Mouse (Mus musculus): ENCODE measurements around the gene Tmem247. TPM values are rescaled to one million over a fixed set of nuclear protein-coding genes. Genes with fewer than 3 reads are reported as not detected.

Tmem247 gene
- total RNA-seq, 2 experiments from 2014 or later, result not detected

DNA sequence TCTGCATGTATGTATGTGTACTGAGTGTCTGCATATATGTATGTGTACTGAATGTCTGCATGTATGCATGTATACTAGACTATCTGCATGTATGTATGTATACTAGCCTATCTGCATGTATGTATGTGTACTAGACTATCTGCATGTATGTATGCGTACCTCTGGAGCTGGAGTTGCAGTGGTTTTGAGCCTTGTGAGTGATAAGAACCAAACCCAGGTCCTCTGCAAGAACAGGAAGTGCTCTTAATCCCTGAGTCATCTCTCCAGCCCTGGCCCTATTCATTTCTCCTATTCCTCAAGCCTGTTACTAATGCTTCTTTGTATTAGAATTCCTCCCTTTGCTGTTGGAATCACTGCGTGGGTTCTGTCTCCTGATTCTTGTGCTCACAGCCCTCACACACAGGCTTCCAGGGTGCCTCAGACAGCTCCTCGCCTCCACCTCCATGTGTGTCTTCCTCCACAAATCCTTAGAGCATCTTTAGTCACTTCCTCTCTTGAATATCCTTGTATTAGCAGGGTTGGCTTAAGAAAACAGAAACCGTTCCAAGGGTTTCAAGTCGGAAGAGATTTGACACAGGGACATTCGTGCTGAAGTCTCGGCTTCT is 4.0 kb upstream of the Tmem247 start:
- ATAC-seq (ENCODE audit: poor library complexity, severe bottlenecking), result peak; percentile 35

GRCm38 (mm10) chr17:86915540-86915939 is 1.6 kb upstream of the Tmem247 start:
- ATAC-seq (ENCODE audit: poor library complexity, severe bottlenecking), result no peak

DNA sequence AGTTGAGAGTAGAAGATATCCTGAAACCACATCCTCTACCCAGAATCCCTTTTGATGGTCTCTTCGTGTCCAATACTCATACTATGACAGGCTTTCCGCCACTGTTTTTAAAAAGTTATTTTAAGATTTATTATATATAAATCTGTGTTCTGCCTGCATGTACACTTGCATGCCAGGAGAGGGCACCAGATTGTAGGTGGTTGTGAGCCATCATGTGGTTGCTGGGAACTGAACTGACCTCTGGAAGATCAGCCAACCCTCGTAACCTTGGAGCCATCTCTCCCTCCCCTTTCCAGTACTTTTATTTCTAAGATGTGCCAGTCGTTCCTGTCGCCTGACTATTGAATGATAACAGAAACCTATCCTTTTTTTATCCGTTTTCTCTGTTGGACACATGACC is 1.6 kb downstream of the Tmem247 start:
- ATAC-seq (ENCODE audit: poor library complexity, severe bottlenecking), result peak; percentile 75

GRCm38 (mm10) chr17:86919729-86920128 is 2.6 kb downstream of the Tmem247 start:
- no peak for ATAC-seq (ENCODE audit: poor library complexity, severe bottlenecking)

GRCm38 (mm10) chr17:86924679-86925078 is 7.5 kb downstream of the Tmem247 start:
- no peak for ATAC-seq (ENCODE audit: poor library complexity, severe bottlenecking)

GRCm38 (mm10) chr17:86926836-86927235 is 9.7 kb downstream of the Tmem247 start:
- no peak for ATAC-seq (ENCODE audit: poor library complexity, severe bottlenecking)

DNA sequence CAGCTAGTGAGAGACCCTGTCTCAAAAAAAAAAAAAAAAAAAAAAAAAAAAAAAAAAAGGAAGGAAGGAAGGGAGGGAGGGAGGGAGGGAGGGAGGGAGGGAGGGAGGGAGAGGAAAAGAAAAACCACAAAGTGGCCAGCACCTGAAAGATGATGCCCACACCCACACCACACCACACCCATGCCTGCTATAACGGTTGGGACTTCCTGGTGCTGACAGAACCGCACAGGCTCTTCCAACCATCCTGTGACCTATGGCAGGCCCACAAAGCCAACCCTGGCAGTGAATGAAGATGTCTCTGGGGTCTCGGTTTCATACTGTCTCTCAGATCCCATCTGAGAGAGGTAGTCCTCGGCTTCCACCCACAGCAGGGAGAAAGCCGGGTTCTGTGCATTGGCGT is 12.2 kb downstream of the Tmem247 start:
- ATAC-seq (ENCODE audit: poor library complexity, severe bottlenecking), result no peak

DNA sequence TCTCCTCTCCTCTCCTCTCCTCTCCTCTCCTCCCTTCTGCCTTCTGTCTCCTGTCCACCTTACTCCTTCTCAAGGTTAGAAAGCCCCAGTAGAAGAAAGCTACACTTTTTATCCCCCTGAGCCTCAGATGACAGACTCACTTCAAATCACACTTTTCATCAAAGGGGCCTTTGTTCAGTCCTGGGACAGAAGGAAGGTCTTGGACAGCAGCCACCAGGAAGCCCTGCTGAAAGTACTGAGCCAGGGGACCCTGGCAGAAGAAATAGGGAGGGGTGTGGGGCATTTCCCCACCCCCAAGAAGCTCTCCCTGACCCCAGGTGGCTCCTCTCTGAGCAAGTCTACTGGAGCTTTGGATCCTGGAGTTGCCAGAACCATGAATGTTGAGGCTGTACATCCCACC is 12.8 kb downstream of the Tmem247 start:
- ATAC-seq (ENCODE audit: poor library complexity, severe bottlenecking), result no peak

DNA sequence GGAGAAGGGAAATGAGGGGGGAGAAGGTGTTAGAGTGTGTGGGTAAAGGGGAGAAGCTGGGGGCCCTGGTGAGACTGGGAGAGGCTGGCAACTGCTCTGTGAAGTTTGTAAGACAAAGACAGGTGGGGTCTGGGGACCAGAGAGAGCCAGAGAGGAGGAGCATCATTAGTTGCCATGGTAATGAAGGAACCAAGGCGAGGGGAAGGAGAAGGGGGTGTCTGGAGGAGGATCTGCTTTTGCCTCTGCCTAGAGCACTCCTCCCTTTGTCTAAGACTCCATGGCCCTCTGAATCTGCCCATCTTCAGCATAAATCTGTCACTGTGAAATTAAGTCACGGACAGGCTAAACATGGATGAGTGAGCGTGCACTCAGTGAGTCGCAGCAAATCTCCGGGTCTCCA is 15.7 kb downstream of the Tmem247 start:
- ATAC-seq (ENCODE audit: poor library complexity, severe bottlenecking), result no peak

DNA sequence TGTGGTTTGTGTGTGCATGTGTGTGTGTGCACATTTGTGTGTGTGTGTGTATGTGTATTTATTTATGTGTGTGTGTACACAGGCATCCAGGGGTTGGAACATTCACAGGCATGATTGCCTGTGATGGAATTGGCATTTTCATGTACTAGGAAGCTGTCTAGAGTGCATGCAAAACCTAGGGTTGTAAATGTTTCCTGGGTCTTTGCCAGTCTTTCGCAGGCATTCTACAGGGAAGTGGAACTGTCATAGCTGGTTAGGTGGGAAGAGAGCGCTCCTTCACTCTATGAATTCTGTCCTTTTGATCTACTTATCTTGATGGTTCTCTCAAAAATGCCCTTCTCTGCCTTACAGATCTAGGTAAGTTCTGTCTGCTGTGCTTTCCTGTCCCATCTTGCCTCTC is 19.9 kb downstream of the Tmem247 start:
- no peak for ATAC-seq (ENCODE audit: poor library complexity, severe bottlenecking)

- ATAC-seq (ENCODE audit: poor library complexity, severe bottlenecking), result peak; percentile 78
Measured at GRCm38 (mm10) chr17:86937497-86938155, 20.5 kb downstream of the Tmem247 start.

- no peak for ATAC-seq (ENCODE audit: poor library complexity, severe bottlenecking)
Measured at GRCm38 (mm10) chr17:86938683-86939082, 21.5 kb downstream of the Tmem247 start.

DNA sequence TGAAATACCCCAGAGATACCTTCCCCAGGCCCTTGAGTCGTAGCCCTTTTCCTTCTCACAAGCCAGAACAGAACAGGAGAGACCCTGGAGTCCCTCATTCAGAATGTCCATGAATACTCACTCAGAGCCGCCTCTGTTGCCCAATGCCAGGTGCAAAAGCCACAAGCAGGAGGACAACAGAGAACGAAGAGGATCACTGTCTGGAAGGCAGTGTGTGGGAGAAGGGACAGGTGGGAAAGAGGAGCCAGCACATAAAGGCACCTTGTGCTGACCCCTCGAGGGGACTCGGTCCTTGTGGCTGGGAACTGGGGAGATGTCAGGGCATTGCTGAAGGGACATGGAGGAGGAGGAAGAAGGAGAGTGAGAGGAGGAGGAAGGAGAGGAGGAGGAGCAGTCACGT is 25.0 kb downstream of the Tmem247 start:
- no peak for ATAC-seq (ENCODE audit: poor library complexity, severe bottlenecking)

- no peak for ATAC-seq (ENCODE audit: poor library complexity, severe bottlenecking)
Measured at GRCm38 (mm10) chr17:86943158-86943557, 26.0 kb downstream of the Tmem247 start.

GRCm38 (mm10) chr17:86946078-86946477 is 28.9 kb downstream of the Tmem247 start:
- no peak for ATAC-seq (ENCODE audit: poor library complexity, severe bottlenecking)

- no peak for ATAC-seq (ENCODE audit: poor library complexity, severe bottlenecking)
Measured at GRCm38 (mm10) chr17:86947840-86948796, 31.0 kb downstream of the Tmem247 start, which contains the start of gene Atp6v1e2. Atp6v1e2 (minus strand) TSS chr17:86947897.

DNA sequence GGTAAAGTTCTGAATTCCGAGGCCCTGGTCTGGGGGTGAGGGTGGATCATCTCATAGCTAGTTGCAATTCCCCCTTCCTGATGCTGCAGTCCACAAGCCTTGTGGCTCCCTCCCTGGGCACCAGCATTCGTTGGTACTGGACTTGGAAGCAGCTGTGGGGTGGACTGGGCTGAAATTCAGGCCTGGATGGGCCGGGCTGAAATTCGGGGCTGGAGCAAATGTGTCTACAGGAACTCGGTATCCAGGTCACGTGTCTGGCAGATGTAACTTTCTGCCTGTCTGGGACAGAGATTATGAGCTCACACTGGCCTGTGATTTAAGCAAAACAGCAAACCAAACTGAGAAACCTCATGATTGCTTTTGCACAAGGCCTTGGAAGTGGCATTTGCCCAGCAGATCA is 31.7 kb downstream of the Tmem247 start:
- no peak for ATAC-seq (ENCODE audit: poor library complexity, severe bottlenecking)

DNA sequence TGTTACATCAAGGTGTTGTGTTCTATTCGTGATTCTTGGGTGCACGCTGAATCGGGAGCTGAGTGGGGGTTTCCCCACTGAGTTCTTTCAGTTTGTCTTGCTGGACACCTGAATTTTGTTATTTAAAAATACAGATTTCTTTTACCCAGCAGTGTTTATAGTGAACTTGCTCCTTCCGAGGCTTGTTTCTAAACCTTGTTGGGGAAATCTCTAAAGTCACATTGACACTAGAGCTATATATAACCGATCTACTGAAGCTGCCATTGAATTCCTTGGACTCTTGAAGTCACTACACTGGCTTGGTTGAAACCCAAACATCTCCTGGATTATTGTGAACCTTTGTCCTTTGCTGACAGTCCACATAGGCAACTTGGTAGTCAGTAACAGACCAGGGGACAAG is 40.1 kb downstream of the Tmem247 start:
- no peak for ATAC-seq (ENCODE audit: poor library complexity, severe bottlenecking)

- peak; percentile 65 for ATAC-seq (ENCODE audit: poor library complexity, severe bottlenecking)
Measured at GRCm38 (mm10) chr17:86957968-86958367, 40.8 kb downstream of the Tmem247 start.

DNA sequence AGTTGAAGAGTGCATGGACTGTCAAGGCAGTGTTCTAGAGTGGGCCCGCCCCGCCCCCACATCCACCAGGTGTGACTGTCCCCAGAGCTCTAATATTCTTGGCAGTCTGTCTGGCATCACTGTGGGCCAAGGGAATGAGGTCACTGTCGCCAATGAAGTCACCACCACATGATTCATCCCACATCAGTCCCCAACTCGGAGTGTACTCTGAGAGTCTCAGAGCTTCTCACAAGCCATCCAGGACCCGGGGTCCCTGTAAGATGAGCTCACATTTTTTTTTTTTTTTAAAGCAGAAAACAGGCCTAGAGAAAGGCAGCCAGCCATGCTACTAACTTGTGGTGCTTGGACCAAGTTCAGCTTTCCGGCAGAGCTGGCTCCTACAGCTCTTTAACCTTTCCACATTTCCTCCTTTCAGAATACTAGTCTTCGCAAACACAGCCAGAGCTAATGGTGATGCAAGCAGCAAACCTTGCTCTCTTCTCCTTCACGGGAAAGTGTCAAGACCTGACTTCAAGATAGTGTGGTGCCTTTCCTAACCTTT is 44.2 kb downstream of the Tmem247 start:
- peak; percentile 20 for ATAC-seq (ENCODE audit: poor library complexity, severe bottlenecking)

DNA sequence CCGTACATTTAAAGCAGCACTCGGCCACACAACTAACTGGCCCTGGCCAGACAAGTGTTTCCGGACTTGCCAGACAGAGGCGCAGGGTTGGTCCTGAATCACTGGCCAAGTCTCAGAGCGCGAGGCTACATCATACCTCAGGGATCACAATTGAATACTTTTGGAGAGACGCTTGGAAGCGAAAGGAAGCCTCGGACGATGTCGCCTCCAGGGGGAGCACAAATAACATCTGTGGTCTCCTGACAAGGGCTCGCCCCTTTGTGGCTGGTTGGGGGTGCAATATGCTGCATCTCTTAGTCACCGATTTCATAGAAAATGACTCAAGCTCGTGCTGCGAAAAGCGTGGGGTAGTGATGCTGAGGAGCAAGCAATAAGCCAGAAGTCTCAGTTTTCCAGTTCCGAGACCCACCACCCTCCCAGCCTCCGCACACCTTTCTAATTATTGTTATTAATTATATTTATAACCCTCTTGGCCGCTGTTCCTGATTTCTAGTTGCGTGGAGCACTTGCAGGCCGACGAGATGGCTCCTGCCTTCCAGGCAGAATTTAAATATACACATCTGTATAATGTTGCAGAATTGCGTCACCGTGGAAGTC is 45.2 kb downstream of the Tmem247 start:
- peak; percentile 59 for ATAC-seq (ENCODE audit: poor library complexity, severe bottlenecking)
